Mouse (Mus musculus) liver, embryonic 13.5 days (tissue): ENCODE results near the gene Xlr5a. TPM values are rescaled to one million over a fixed set of nuclear protein-coding genes. Genes with fewer than 3 reads are reported as not detected.
"Not testable (repeated sequence)": the region's sequence is repeated elsewhere in the genome, so short reads cannot be mapped to it uniquely, and the experiment has no call there.

Source experiments
- ATAC-seq: fragments of 200-750 bp; cut with Nextera tagmentation; 2 replicates; pipeline ENCODE4 v1.8.0; 2017; ENCODE audit warnings: low read depth, mild to moderate bottlenecking, moderate number of reproducible peaks, moderate library complexity
- DNase-seq: peaks from one replicate; pipeline ENCODE4 v3.0.0; 2022
- H3K27ac ChIP-seq: fragments of 300-500 bp; sonication (generic); 2 replicates; pipeline ENCODE4 v1.5.1; 2015; ENCODE audit warnings: moderate library complexity, mild to moderate bottlenecking, inconsistent platforms
- H3K27me3 ChIP-seq: fragments of 300-500 bp; sonication (generic); 2 replicates; pipeline ENCODE4 v1.6.1; 2015; ENCODE audit warnings: mild to moderate bottlenecking, inconsistent platforms
- H3K36me3 ChIP-seq: fragments of 300-500 bp; sonication (generic); 2 replicates; pipeline ENCODE4 v1.6.1; 2015; ENCODE audit warnings: mild to moderate bottlenecking, inconsistent platforms
- H3K4me1 ChIP-seq: fragments of 300-500 bp; sonication (generic); replicated peaks from 2 replicates; pipeline ENCODE4 v1.6.1; 2015; ENCODE audit warnings: inconsistent platforms
- H3K4me2 ChIP-seq: fragments of 300-500 bp; sonication (generic); 2 replicates; pipeline ENCODE4 v1.6.1; 2015; ENCODE audit warnings: inconsistent platforms, mild to moderate bottlenecking, moderate library complexity
- H3K4me3 ChIP-seq: fragments of 300-500 bp; sonication (generic); replicated peaks from 2 replicates; pipeline ENCODE4 v1.5.1; 2015; ENCODE audit warnings: mild to moderate bottlenecking, inconsistent platforms
- H3K9ac ChIP-seq: fragments of 300-500 bp; sonication (generic); 2 replicates; pipeline ENCODE4 v1.6.1; 2015; ENCODE audit warnings: mild to moderate bottlenecking, inconsistent platforms
- H3K9me3 ChIP-seq: fragments of 300-500 bp; sonication (generic); replicated peaks from 2 replicates; pipeline ENCODE4 v1.6.1; 2016; ENCODE audit warnings: inconsistent platforms
- WGBS: fragments of 180-500 bp; shearing (Covaris S2); methylation state at CpG from one replicate; pipeline ENCODE4 v1.1.7; 2015; ENCODE audit not compliant: insufficient replicate concordance; 5-methylcytosine and 5-hydroxymethylcytosine counted together
- polyA plus RNA-seq: library from polyadenylated mRNA; unstranded; fragments of >200 nt; fragmentation: Nextera tagmentation; extraction: Ambion mirVana; gene quantifications from 2 replicates; pipeline ENCODE4 v1.2.1, GENCODE M21; 2015

Xlr5a gene
- polyA plus RNA-seq, 1 experiment from 2014 or later = not detected

DNA sequence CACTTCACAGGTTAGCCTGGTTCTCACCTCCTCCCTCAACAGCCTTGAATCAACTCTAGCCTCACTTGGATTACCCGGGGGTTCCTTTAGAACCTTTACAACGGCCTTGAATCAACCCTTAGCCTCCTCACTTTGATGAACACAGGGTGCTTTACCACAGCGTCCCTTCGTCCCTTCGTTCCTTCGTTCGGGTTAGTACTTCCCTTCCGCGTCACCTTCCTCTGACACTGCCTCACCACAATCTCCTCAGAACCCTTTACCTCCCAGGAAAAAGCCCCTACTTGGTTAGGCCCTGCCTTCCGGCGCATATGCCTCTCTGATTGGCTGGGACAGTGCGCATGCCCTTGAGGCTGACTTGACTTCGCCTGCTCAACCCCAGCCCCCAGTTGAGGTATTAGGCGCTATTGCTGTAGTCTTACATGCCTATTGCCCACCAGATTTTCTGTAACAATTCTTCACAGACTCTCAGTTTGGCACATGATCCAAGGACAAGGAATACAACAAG is 49.9 kb downstream of the Xlr5a start, which contains the start of gene Xlr4c:
Gene Xlr4c, minus strand, starts transcription at position 310 of the 505 bp plus-strand sequence.
- not testable (repeated sequence) for H3K4me2 ChIP-seq, H3K4me1 ChIP-seq, H3K27me3 ChIP-seq, H3K9ac ChIP-seq, ATAC-seq, DNase-seq, H3K36me3 ChIP-seq, H3K4me3 ChIP-seq, H3K27ac ChIP-seq, H3K9me3 ChIP-seq
- 62% methylated on average over 14 of the region's 14 CpGs for WGBS

DNA sequence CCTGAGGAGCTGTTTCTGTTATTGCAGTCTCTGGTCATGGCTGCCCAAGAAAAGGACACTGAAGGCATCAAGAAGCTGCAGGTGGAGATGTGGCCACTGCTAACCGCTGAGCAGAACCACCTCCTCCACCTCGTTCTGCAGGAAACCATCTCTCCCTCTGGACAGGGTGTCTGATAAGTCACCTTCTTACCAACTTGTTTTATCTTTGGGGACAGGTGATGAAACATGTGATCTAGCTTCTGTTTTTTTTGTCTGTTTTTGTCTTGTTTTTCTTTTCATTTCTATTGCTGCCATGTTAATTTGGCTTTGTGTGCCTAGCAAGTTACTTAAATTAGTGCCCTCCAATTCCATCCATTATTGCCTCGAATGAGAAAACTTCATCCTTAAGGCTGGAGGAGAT is 63.5 kb downstream of the Xlr5a start:
- Histone ChIP-seq H3K4me1 (peaks cover 7% of the 10 kb centered on the region), H3K36me3 (no peaks in the 10 kb centered on the region), H3K27ac (no peak overlapping the region), H3K9ac (peak overlapping the region; percentile 72; the same call in 1 of the 2 replicates), H3K4me2 (peak overlapping the region; percentile 80), H3K27me3 (no peaks in the 10 kb centered on the region), H3K9me3 (no peaks in the 10 kb centered on the region), H3K4me3 (peak overlapping the region; percentile 69)
- no peak for ATAC-seq
- 27% methylated on average over 3 of the region's 3 CpGs for WGBS
- DNase-seq = no peak

DNA sequence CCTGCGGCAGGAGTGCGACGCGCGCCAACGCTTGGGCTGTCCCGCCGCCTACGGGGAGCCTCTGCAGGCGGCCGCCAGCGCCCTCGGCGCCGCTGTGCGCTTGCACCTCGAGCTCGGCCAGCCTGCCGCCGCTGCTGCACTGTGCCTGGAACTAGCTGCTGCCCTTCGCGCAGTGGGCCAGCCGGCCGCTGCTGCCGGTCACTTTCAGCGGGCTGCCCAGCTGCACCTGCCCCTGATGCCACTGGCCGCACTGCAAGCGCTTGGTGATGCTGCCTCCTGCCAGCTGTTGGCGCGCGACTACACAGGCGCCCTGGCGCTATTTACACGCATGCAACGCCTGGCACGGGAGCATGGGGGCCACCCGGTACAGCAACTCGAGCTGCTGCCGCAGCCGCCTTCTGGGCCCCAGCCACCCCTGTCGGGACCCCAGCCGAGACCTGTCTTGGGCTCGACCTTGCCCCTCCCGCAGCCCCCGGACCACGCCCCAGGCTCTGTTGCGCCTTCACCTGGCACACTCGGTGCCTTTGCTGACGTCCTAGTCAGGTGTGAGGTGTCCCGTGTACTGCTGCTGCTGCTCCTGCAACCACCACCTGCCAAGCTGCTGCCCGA is 64.1 kb downstream of the Xlr5a start:
- Histone ChIP-seq H3K27me3 (no peaks in the 10 kb centered on the region), H3K9me3 (no peaks in the 10 kb centered on the region), H3K4me1 (peaks cover 7% of the 10 kb centered on the region), H3K4me3 (peak overlapping the region; percentile 69), H3K9ac (peak overlapping the region; percentile 72), H3K27ac (peak overlapping the region; percentile 73; the same call in 1 of the 2 replicates), H3K4me2 (peak overlapping the region; percentile 80), H3K36me3 (no peaks in the 10 kb centered on the region)
- WGBS = 13% methylated on average over 47 of the region's 51 CpGs
- DNase-seq = peak; percentile 11
- peak; percentile 49 for ATAC-seq

DNA sequence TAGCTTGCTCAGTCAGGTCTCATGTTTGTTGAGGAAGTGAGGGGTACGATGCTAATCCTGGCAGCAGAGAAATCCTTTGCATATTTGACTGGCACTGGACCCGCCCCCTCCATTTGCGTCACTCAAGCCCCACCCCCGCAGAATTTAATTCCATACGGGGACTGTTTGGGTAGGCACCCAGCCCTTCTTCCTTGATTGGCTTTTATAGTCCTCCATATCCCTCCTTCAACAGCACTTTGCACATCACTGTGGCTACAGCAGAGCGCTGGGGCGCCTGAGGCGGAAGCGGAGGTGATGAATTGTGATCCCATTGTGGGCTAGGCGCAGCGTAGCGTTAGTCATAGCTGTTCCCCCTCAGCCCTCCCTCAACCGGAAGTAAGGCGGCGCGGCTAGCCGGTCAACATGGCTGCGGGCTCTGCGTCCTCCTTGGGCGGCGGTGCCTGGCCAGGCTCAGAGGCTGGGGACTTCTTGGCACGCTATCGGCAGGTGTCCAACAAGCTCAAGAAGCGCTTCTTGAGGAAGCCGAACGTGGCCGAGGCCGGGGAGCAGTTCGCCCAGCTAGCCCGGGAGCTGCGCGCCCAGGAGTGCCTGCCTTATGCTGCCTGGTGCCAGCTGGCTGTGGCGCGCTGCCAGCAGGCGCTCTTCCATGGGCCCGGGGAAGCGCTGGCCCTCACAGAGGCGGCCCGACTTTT is 64.7 kb downstream of the Xlr5a start, which contains the start of gene F8a:
Gene F8a, plus strand, starts transcription at position 378 of the 692 bp plus-strand sequence.
- peak within 1 kb of the TSS; percentile 69 for H3K4me3 ChIP-seq
- 13% methylated on average over 38 of the region's 39 CpGs for WGBS
- H3K9ac ChIP-seq = peak within 1 kb of the TSS; percentile 72
- H3K9me3 ChIP-seq = no peaks in the 10 kb centered on the region
- peaks cover 7% of the 10 kb centered on the region for H3K4me1 ChIP-seq
- H3K4me2 ChIP-seq = peak within 1 kb of the TSS; percentile 80
- peak; percentile 90 for ATAC-seq
- H3K36me3 ChIP-seq = no peaks in the 10 kb centered on the region
- peak within 1 kb of the TSS; percentile 73; the same call in 1 of the 2 replicates for H3K27ac ChIP-seq
- no peaks in the 10 kb centered on the region for H3K27me3 ChIP-seq
- peak; percentile 55 for DNase-seq

DNA sequence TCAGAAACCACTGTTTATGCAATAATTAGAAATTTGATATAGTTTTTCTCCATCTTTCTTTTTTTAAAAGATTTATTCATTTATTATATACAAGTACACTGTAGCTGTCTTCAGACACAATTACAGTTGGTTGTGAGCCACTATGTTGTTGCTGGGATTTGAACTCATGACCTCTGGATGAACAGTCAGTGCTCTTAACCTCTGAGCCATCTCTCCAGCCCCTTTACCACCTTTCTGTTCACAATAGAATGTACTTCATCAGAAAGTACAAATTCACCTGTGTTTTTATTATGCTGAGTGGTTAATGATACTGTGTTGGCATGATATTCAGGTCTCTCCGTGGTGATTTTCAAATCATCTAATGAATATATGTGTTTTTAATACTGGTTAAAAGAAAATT is 67.4 kb downstream of the Xlr5a start:
- H3K36me3 ChIP-seq = no peaks in the 10 kb centered on the region
- no peaks in the 10 kb centered on the region for H3K27me3 ChIP-seq
- 37% methylated on average over 1 of the region's 1 CpGs for WGBS
- no peak overlapping the region for H3K4me3 ChIP-seq
- peaks cover 7% of the 10 kb centered on the region for H3K4me1 ChIP-seq
- H3K4me2 ChIP-seq = no peak overlapping the region
- H3K9me3 ChIP-seq = no peaks in the 10 kb centered on the region
- DNase-seq = no peak
- no peak overlapping the region for H3K9ac ChIP-seq
- ATAC-seq = no peak
- H3K27ac ChIP-seq = no peak overlapping the region

DNA sequence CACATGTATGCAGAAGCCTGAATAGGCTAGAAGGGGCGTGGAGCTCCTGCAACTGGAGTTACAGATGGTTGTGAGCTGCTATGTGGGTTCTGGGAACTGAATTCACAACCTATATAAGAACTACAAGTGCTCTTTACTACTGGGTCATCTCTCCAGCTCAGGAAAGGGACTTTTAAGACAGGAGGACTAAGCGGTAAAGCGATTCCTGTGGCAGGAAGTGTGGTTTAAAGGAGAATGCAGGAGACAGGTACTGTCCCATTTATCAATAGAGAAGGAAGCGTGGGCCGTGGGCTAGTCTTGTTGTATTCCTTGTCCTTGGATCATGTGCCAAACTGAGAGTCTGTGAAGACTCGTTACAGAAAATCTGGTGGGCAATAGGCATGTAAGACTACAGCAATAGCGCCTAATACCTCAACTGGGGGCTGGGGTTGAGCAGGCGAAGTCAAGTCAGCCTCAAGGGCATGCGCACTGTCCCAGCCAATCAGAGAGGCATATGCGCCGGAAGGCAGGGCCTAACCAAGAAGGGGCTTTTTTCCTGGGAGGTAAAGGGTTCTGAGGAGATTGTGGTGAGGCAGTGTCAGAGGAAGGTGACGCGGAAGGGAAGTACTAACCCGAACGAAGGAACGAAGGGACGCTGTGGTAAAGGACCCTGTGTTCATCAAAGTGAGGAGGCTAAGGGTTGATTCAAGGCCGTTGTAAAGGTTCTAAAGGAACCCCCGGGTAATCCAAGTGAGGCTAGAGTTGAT is 78.8 kb downstream of the Xlr5a start, which contains the start of gene Xlr4b:
Gene Xlr4b, plus strand, starts transcription at position 515 of the 746 bp plus-strand sequence.
- not testable (repeated sequence) for H3K36me3 ChIP-seq, H3K27ac ChIP-seq, H3K9me3 ChIP-seq, H3K4me1 ChIP-seq, H3K4me3 ChIP-seq, DNase-seq, H3K9ac ChIP-seq, ATAC-seq, H3K27me3 ChIP-seq, H3K4me2 ChIP-seq
- WGBS = 55% methylated on average over 18 of the region's 19 CpGs

DNA sequence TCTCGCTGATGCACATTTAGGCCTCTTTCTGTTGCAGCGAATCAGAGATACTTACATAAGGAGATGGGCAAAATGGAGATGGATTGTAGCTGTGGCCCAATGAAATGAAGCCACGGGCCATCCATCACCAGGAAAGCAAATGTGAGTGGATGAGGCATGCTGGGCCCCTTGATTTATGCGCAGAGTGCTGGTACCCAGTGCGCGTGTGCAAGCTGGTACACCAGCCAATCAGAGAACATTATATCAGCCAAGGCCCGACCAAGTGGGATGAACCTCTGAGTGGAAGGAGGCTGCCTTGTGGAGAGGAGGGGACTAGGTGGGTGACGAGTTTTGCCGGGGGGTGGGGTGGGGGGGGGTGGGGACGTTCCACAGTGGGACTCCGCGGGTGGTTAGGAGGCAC is 100.8 kb downstream of the Xlr5a start, which contains the start of gene Xlr3b:
Gene Xlr3b, plus strand, starts transcription at position 274 of the 400 bp plus-strand sequence.
- not testable (repeated sequence) for H3K9ac ChIP-seq, H3K4me2 ChIP-seq, H3K9me3 ChIP-seq, H3K27ac ChIP-seq, H3K27me3 ChIP-seq, H3K4me3 ChIP-seq, H3K36me3 ChIP-seq, H3K4me1 ChIP-seq, ATAC-seq
- peak; percentile 10 for DNase-seq
- 63% methylated on average over 9 of the region's 12 CpGs for WGBS

DNA sequence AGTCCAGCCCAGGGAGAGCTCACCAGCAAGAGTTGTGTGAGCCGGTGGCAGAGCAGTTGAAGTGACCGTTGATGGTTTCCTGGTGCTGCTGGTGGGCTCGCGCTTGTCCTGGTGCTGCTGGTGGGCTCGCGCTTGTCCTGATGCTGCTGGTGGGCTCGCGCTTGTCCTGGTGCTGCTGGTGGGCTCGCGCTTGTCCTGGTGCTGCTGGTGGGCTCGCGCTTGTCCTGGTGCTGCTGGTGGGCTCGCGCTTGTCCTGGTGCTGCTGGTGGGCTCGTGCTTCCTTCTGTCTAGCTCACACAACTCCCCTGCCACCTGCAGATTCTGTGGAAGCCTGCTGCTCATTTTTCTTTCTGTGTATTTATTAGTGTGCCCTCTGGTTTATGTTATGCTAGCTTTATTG is 115.9 kb downstream of the Xlr5a start, which contains the start of gene Spin2d:
Gene Spin2d, minus strand, starts transcription at position 101 of the 400 bp plus-strand sequence.
- 60% methylated on average over 9 of the region's 15 CpGs for WGBS
- not testable (repeated sequence) for H3K9ac ChIP-seq, DNase-seq, H3K4me1 ChIP-seq, ATAC-seq, H3K4me2 ChIP-seq, H3K36me3 ChIP-seq, H3K9me3 ChIP-seq, H3K4me3 ChIP-seq, H3K27ac ChIP-seq, H3K27me3 ChIP-seq

DNA sequence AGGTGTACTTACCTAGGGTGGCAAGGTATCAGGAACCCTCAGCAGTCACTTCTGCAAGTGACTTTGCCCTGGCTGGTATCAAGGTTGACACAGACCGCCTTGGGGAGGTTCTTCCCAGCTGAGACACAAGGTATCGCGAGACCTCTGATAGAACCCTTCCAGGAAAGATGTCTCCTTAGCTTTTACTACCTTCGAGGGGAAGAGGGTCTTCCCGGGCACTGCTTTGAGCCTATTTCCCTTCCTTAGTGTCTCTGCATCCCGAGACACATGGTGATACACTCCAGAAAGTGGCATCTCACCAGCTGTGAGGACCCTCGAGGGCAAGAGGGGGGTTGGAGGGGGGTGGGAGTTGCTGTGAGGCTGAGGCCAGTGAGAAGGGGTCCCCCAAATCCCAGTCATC is 143.4 kb downstream of the Xlr5a start, which contains the start of gene DXBay18:
Gene DXBay18, minus strand, starts transcription at position 101 of the 400 bp plus-strand sequence.
- H3K9me3 ChIP-seq, H3K27me3 ChIP-seq, DNase-seq, ATAC-seq, H3K4me3 ChIP-seq, H3K4me1 ChIP-seq, H3K27ac ChIP-seq, H3K9ac ChIP-seq, H3K4me2 ChIP-seq, H3K36me3 ChIP-seq: not testable (repeated sequence)
- WGBS = no CpG with 5 or more reads among the region's 7 CpGs

DNA sequence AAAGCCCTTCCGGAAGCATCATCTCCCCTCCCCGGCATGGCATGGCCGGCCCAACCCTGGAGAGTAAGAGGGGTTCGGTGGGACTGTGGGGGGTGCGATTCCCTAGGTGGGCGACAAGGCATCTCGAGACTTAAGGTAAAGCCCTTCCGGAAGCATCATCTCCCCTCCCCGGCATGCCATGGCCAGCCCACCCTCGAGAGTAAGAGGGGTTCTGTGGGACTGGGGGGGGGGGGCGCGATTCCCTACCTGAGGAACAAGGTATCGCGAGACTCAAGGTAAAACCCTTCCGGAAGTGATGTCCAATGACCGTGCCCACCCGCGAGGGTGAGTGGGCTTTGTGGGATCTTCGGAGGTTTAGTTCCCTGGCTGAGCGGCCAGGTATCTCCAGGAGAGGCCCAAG is 144.3 kb downstream of the Xlr5a start, which contains the start of gene Xlr5b:
Gene Xlr5b, plus strand, starts transcription at position 301 of the 400 bp plus-strand sequence.
- ATAC-seq, H3K27ac ChIP-seq, H3K27me3 ChIP-seq, H3K9me3 ChIP-seq, H3K36me3 ChIP-seq, DNase-seq, H3K4me2 ChIP-seq, H3K4me1 ChIP-seq, H3K9ac ChIP-seq, H3K4me3 ChIP-seq: not testable (repeated sequence)
- no CpG with 5 or more reads among the region's 20 CpGs for WGBS

DNA sequence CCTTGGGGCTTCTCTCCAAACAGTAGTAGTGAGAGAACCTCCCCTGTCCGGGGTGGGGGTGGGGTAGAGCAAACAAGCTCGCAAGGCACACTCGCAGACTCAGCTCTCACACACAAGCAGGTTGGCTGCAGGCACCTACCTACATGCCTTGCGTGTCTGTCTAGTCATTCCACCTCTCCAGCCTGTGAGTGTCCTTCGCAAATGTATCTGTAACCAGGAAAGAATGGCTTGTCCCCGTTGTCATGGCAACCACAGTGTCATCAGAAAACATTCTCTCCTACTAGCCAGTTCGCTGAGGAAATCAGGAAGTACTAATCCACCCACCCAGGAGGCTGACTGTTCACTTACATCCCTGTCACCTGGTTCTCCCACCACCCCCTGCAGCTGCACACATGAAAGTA is 149.6 kb downstream of the Xlr5a start:
- not testable (repeated sequence) for H3K27me3 ChIP-seq, H3K9ac ChIP-seq, H3K9me3 ChIP-seq, H3K4me2 ChIP-seq, DNase-seq, H3K36me3 ChIP-seq, H3K4me1 ChIP-seq, H3K4me3 ChIP-seq, H3K27ac ChIP-seq, ATAC-seq
- WGBS = no CpG with 5 or more reads among the region's 7 CpGs
